Mouse (Mus musculus) embryonic facial prominence, embryonic 14.5 days (tissue): ENCODE results near the gene Syne4. TPM values are rescaled to one million over a fixed set of nuclear protein-coding genes. Genes with fewer than 3 reads are reported as not detected.

Experiments
- ATAC-seq: fragments of 200-750 bp; cut with Nextera tagmentation; 2 replicates; pipeline ENCODE4 v1.8.0; 2017; ENCODE audit warnings: low read depth, moderate number of reproducible peaks, moderate TSS enrichment
- DNase-seq: peaks from one replicate; pipeline ENCODE4 v3.0.0-alpha.2; 2015; ENCODE audit warnings: low spot score
- H3K27ac ChIP-seq: fragments of 300-500 bp; sonication (generic); replicated peaks from 2 replicates; pipeline ENCODE4 v1.5.1; 2014; ENCODE audit warnings: low read depth, mild to moderate bottlenecking, low read length, moderate library complexity
- H3K27me3 ChIP-seq: fragments of 300-500 bp; sonication (generic); replicated peaks from 2 replicates; pipeline ENCODE4 v1.6.1; 2014; ENCODE audit warnings: low read length; ENCODE audit not compliant: control insufficient read depth, insufficient read depth
- H3K36me3 ChIP-seq: fragments of 300-500 bp; sonication (generic); 2 replicates; pipeline ENCODE4 v1.6.1; 2014; ENCODE audit warnings: low read length, mixed read lengths; ENCODE audit not compliant: control insufficient read depth, insufficient read depth
- H3K4me1 ChIP-seq: fragments of 300-500 bp; sonication (generic); 2 replicates; pipeline ENCODE4 v1.6.1; 2014; ENCODE audit warnings: antibody characterized with exemption, low read length; ENCODE audit not compliant: control insufficient read depth, insufficient read depth
- H3K4me2 ChIP-seq: fragments of 300-500 bp; sonication (generic); 2 replicates; pipeline ENCODE4 v1.6.1; 2014; ENCODE audit warnings: low read depth, mild to moderate bottlenecking, low read length, moderate library complexity, mixed read lengths
- H3K4me3 ChIP-seq: fragments of 300-500 bp; sonication (generic); 2 replicates; pipeline ENCODE4 v1.5.1; 2014; ENCODE audit warnings: low read depth, mild to moderate bottlenecking, low read length
- H3K9ac ChIP-seq: fragments of 300-500 bp; sonication (generic); 2 replicates; pipeline ENCODE4 v1.6.1; 2014; ENCODE audit warnings: low read depth, mild to moderate bottlenecking, low read length, moderate library complexity, mixed read lengths
- H3K9me3 ChIP-seq: fragments of 300-500 bp; sonication (generic); 2 replicates; pipeline ENCODE4 v1.6.1; 2016; ENCODE audit warnings: low read length; ENCODE audit not compliant: control insufficient read depth
- WGBS: fragments of 180-500 bp; shearing (Covaris S2); extraction: QIAGEN DNeasy Blood & Tissue Kit; methylation state at CpG from one replicate; pipeline ENCODE4 v1.1.7; 2014; 5-methylcytosine and 5-hydroxymethylcytosine counted together
- polyA plus RNA-seq: library from polyadenylated mRNA; unstranded; fragments of >200 nt; fragmentation: Nextera tagmentation; extraction: Ambion mirVana; gene quantifications from 2 replicates; pipeline ENCODE4 v1.2.1, GENCODE M21; 2014

Syne4 gene
- polyA plus RNA-seq, 1 experiment from 2014 or later: 25.4 TPM

GRCm38 (mm10) chr7:30308076-30309005, 6.3 kb upstream of the Syne4 start, which contains the start of gene Alkbh6:
Alkbh6 (plus strand) TSS chr7:30308717.
- peaks cover 46% of the 10 kb centered on the region for H3K36me3 ChIP-seq
- no peaks in the 10 kb centered on the region for H3K9me3 ChIP-seq
- H3K4me2 ChIP-seq: peak within 1 kb of the TSS; percentile 76
- peaks cover 10% of the 10 kb centered on the region; the same call in 1 of the 2 replicates for H3K4me1 ChIP-seq
- H3K27ac ChIP-seq: peak within 1 kb of the TSS; percentile 54
- no peaks in the 10 kb centered on the region for H3K27me3 ChIP-seq
- ATAC-seq: peak; percentile 100
- DNase-seq: peak; percentile 99
- peak within 1 kb of the TSS; percentile 78 for H3K9ac ChIP-seq
- H3K4me3 ChIP-seq: peak within 1 kb of the TSS; percentile 60
- 3% methylated on average over 27 of the region's 27 CpGs for WGBS

- H3K9ac ChIP-seq: peak overlapping the region; percentile 78
- ATAC-seq: no peak
- DNase-seq: no peak
- no peaks in the 10 kb centered on the region for H3K27me3 ChIP-seq
- peak overlapping the region; percentile 44; the same call in 1 of the 2 replicates for H3K27ac ChIP-seq
- no peaks in the 10 kb centered on the region for H3K9me3 ChIP-seq
- H3K36me3 ChIP-seq: peaks cover 39% of the 10 kb centered on the region
- WGBS: 58% methylated on average over 15 of the region's 15 CpGs
- peak overlapping the region; percentile 76 for H3K4me2 ChIP-seq
- H3K4me3 ChIP-seq: peak overlapping the region; percentile 60
- H3K4me1 ChIP-seq: peaks cover 10% of the 10 kb centered on the region; the same call in 1 of the 2 replicates
Observed at GRCm38 (mm10) chr7:30309395-30310129, 5.0 kb upstream of the Syne4 start.

- Histone ChIP-seq H3K4me1 (peaks cover 10% of the 10 kb centered on the region; the same call in 1 of the 2 replicates), H3K36me3 (peaks cover 36% of the 10 kb centered on the region), H3K27ac (no peak overlapping the region), H3K9me3 (no peaks in the 10 kb centered on the region), H3K27me3 (no peaks in the 10 kb centered on the region), H3K9ac (no peak overlapping the region), H3K4me3 (no peak overlapping the region), H3K4me2 (0 out of 2 replicates have a peak overlapping the region, but pooled peaks have one; percentile 76)
- 91% methylated on average over 12 of the region's 12 CpGs for WGBS
- DNase-seq (no peak), ATAC-seq (no peak)
Observed at GRCm38 (mm10) chr7:30310136-30310535, 4.5 kb upstream of the Syne4 start.

GRCm38 (mm10) chr7:30313666-30314320, 814 bp upstream of the Syne4 start:
- H3K27ac ChIP-seq: no peak overlapping the region
- H3K4me2 ChIP-seq: no peak overlapping the region
- H3K36me3 ChIP-seq: 0 out of 2 replicates have a peak, but pooled peaks cover 18% of the 10 kb centered on the region
- H3K9me3 ChIP-seq: no peaks in the 10 kb centered on the region
- H3K4me3 ChIP-seq: no peak overlapping the region
- ATAC-seq: no peak
- no peak for DNase-seq
- H3K9ac ChIP-seq: no peak overlapping the region
- 44% methylated on average over 25 of the region's 27 CpGs for WGBS
- peaks cover 14% of the 10 kb centered on the region; the same call in 1 of the 2 replicates for H3K4me1 ChIP-seq
- no peaks in the 10 kb centered on the region for H3K27me3 ChIP-seq

- DNase-seq: no peak
- ATAC-seq: no peak
- Histone ChIP-seq H3K27me3 (no peaks in the 10 kb centered on the region), H3K27ac (no peak overlapping the region), H3K4me2 (peak overlapping the region; percentile 56), H3K4me1 (peaks cover 7% of the 10 kb centered on the region), H3K9ac (peak overlapping the region; percentile 68; the same call in 1 of the 2 replicates), H3K4me3 (peak overlapping the region; percentile 46), H3K9me3 (no peaks in the 10 kb centered on the region), H3K36me3 (0 out of 2 replicates have a peak, but pooled peaks cover 18% of the 10 kb centered on the region)
- 70% methylated on average over 13 of the region's 13 CpGs for whole genome bisulfite sequencing
Observed at GRCm38 (mm10) chr7:30315559-30316529, 1.2 kb downstream of the Syne4 start.

GRCm38 (mm10) chr7:30318142-30318541, 3.5 kb downstream of the Syne4 start:
- H3K36me3 ChIP-seq: 0 out of 2 replicates have a peak, but pooled peaks cover 5% of the 10 kb centered on the region
- H3K9me3 ChIP-seq: no peaks in the 10 kb centered on the region
- ATAC-seq: no peak
- no peak overlapping the region for H3K4me3 ChIP-seq
- no peak overlapping the region for H3K4me2 ChIP-seq
- WGBS: 87% methylated on average over 3 of the region's 3 CpGs
- H3K27ac ChIP-seq: no peak overlapping the region
- no peak overlapping the region for H3K9ac ChIP-seq
- DNase-seq: no peak
- no peaks in the 10 kb centered on the region for H3K27me3 ChIP-seq
- peaks cover 13% of the 10 kb centered on the region for H3K4me1 ChIP-seq

GRCm38 (mm10) chr7:30320946-30321345, 6.3 kb downstream of the Syne4 start:
- H3K4me1 ChIP-seq: peaks cover 8% of the 10 kb centered on the region; the same call in 1 of the 2 replicates
- H3K27me3 ChIP-seq: no peaks in the 10 kb centered on the region
- H3K27ac ChIP-seq: no peak overlapping the region
- no peaks in the 10 kb centered on the region for H3K9me3 ChIP-seq
- DNase-seq (no peak), ATAC-seq (no peak)
- H3K4me2 ChIP-seq: peak overlapping the region; percentile 82
- H3K36me3 ChIP-seq: 0 out of 2 replicates have a peak, but pooled peaks cover 5% of the 10 kb centered on the region
- peak overlapping the region; percentile 89 for H3K4me3 ChIP-seq
- no peak overlapping the region for H3K9ac ChIP-seq
- 79% methylated on average over 2 of the region's 2 CpGs for WGBS
